Mouse (Mus musculus) A20 (cell line): ENCODE results near the gene Bbs9.

Source experiments
- DNase-seq: peaks from one replicate; pipeline ENCODE4 v3.0.0-alpha.2; 2011; ENCODE audit warnings: low read depth, low spot score

The Bbs9 gene

DNA sequence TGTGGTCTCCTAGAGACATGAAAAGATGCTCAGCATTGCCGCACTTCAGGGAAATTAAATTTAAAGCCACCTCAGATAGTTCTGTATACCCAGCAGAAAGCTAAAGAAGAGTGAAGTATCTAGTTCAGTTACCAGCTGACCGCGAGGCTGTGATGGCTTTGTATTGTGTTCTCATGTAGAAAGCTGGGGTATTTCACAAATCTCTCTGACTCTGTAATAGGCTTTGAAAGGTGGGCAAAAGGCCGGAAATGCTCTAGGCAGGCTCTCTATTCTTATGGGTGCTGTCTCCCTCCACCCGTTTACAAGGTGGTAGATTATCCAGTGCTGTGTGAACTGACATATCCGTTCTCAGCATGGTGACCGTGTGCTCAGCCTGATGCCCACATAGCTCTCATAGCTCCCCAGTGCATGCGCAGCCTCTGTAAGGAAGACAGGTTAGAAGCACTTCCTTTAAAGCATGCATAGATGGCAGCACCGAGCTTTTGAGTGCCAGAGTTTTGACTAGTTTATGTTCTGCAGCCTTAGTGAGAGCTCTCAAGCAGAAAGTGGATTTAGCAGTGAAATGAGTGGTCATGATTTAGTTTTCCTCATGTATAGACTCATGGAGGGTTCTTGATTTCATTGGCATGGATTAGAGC is 57.4 kb downstream of the Bbs9 start:
- peak; percentile 36 for DNase-seq

DNA sequence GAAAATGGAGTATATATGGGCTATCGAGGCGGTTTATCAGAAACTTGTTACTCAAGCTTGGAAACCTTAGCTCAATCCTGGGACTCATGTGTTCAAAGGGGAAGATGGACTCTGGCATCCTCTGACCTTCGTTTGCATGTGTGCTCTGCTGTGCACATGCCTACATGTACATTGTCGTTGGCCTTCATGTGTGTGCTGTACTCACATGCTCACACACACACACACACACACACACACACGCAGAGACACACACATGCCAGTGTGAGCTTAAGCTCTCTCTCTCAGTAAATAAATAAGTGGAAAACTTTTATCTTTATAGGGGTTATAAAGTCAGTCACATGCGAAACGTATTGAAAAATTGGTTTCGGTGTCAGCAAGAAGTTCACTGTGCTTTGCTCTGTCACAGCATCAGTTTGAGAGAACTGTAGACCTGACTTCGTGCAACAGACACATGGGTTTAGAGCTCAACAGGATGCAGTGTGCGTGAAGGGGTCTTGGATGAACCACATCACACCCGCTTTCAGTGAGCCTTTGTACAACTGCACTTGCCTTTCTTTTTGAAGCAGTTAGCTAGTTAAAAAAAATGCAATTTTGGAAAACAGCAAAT is 62.4 kb downstream of the Bbs9 start:
- DNase-seq: no peak

DNA sequence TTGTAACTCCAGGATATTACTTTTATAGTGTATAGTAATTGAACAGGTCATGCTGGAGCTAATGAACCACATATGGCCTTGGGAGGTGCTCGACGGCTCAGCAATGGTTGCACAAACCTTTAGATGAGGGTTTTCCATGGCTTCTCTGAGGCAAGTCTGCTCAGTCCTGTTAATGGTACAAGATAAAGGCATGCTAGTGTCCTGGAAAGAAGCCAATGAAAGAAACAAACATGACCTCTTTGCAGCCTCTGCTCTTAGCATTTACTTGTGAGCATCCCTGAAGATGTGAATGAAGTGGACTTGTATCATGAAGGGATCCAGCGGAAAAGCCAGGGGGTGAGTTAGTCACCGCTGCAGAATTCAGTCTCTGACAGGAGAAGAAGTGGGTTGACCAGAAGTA is 64.0 kb downstream of the Bbs9 start:
- DNase-seq: no peak

DNA sequence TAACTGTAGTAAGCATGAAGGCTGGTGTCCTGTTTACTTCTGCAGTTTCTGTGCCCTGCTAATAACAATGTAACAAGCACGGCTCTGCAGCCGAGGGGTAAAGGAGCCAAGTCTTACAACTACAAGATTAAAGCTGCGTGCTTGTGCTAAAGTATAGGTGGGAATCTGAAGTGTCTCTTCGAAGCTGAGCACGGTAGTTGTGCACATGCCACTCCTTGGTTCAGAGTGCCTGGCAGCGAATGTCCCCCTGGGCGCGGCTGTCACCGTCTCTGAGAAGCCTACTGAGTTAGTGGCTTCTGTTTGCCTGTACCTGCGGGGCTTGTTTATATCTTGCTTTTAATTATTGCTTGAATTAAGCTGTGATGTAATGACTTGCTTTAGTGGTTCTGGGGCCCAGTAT is 65.6 kb downstream of the Bbs9 start:
- DNase-seq: no peak

DNA sequence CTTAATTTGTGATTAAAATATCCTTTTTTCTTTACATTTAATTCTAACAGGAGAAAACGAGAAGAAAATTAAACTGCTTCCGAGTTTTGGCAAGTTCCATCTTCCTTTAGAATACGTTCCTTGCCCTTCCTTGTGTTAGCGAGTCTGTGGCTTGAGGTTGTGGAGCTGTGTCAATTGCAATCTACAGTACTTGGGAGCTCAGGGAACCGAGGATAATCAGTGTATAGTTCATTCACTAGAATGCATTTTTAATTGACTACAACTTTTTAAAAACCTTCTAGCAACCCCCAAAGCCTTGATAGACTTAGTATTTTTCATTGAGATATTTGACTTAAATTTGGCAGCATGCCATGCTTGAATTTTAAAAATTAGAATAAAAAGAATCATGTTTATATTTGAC is 68.0 kb downstream of the Bbs9 start:
- DNase-seq: no peak

DNA sequence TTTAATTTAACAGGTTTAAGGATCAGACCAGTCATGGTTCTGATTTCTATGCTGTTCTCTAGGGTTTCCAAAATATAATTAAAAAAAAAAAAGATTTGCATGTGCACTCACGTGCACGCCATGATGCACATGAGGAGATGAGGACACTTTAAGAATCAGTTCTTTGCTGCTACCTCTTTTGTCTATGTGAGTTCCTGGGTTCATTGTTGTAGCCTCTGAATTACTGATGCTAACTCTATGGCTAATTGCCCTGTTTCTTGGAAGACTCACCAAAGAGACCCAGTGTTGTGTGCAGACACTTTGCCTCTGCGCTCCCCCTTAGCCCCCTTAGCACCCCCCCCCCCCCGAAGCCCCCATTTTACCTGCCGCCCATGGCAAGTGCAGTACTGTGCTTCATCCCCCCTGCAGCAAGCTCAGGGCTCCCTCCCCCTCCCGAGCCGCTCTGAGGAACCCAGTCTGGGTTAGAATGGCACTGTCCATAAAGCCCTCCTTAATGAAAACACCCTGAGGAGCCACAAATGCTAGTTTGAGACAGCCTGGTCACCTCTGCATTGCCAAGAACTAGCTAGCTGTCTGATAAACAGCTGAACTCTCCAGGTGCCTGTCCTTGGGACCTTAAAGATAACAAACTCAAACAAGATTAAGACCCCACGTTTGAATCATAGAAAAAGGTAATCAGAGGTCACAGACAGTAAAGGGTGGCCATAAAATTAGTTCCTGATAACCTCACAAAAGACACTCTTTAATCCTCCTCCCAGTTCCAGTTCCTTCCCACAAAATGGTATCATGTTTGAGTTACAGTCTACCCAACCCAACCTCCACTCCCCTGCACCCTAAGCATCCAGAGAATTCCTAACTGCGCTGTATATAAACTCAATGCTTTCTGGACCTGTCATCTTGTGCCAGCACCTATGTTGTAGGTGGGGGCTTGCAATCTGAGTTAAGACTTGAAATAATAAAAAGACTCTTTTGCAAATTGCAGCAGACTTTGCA is 69.1 kb downstream of the Bbs9 start:
- no peak for DNase-seq

DNA sequence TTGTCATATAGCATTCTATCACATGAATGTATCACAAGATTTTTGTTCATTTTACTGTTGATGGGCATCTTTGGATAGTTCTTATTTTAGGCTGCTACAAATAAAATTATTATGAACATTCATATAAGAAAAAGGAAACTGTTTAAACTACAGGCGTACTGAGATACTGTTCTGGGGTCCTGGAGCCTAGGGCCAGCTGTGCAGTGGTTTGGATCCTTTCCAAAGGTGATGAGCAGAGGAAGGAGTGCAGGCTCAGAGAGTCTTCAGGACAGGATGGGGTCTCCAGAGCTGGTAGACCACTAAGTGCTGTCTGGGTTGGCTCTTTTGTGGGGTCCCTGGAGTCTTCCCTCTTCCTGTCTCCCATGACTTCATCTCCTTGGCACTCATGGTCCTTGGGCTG is 75.8 kb downstream of the Bbs9 start:
- DNase-seq: no peak

DNA sequence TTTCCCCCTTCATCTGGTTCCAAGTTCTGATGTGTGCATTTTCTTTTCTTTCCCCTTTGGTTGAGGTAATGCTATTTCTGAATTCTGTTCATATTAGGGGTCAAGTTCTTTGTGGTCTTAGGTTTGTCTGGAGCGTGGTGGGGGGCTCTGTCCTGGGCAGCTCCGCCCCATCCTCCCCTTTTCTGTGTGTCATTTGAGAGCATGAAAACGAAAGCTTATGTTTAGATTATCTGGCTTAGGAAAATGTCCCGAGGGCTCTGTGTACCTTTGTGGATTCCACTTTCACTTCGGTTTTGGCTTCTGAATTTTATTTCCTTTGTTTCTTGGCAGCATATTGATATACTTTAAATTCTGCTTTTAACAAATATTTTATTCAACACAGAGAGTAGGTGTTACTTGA is 80.6 kb downstream of the Bbs9 start:
- no peak for DNase-seq

DNA sequence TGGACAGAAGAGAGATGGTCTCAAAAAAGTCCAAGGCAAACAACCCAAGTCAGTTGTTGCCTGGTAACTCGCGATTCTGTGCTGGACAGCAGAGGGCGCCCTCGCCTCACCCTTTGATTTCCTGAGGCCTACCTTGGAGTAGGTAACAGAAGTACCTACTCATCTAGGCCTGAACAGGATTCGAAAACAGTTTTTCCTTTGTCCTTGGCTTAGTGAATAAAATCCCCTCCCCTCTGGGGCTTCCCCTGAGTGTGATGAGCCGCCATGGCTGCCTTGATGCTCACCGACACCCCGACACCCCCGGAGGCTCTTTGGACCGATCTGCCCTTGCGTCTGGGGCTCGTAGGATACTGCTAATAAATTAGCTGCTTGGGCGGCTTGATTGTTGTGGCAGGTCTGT is 82.0 kb downstream of the Bbs9 start:
- peak; percentile 55 for DNase-seq

DNA sequence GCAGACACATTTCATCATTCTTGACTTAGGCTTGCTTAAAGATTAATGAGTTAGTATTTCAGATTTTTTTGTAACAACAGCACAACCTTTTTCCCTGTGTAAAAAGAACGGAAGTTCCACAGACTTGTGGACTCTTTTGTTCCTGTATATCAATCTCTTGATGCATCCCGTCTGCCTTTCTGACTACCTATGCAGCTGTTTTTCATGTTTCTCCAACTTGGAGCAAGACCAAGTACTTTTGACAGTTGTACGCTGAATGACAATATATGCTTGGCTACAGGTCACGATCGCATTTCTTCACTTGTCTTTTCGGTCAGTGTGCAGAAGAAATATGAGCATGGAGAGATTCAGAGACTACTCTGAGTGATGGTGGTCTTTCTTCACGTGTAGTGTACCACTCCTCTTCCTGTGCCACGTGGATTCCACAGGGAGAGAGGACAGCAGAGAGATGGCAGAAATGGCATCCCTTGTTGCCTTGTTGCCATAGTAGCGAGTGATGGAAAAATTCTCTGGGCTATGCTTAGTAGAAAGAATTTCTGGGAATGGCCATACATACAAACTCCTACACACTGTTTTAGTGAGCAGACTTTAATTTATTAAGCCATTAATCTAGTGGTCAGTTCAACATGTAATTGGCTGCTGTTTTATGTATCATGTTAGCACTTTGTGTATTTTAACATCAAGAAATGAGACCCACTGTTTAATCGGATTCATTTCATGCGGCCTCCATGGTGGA is 88.3 kb downstream of the Bbs9 start:
- DNase-seq: no peak

DNA sequence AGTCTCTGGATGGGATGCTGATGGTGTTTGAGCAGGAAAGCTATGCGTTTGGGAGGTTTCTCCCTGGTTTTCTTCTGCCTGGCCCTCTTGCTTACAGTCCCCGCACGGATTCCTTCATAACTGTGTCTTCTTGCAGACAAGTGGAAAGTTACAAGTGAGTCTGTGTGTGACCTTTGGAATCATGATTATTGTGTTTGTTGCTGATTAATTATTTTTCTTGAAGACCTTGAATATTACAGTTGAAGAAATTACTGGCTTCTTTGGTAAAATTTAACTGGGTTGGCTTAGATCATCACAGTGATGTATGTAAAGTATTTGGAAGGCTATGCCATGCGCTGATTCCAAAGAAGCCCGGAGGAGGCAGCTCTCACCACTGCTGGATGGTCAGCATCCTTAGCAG is 92.2 kb downstream of the Bbs9 start:
- DNase-seq: no peak

DNA sequence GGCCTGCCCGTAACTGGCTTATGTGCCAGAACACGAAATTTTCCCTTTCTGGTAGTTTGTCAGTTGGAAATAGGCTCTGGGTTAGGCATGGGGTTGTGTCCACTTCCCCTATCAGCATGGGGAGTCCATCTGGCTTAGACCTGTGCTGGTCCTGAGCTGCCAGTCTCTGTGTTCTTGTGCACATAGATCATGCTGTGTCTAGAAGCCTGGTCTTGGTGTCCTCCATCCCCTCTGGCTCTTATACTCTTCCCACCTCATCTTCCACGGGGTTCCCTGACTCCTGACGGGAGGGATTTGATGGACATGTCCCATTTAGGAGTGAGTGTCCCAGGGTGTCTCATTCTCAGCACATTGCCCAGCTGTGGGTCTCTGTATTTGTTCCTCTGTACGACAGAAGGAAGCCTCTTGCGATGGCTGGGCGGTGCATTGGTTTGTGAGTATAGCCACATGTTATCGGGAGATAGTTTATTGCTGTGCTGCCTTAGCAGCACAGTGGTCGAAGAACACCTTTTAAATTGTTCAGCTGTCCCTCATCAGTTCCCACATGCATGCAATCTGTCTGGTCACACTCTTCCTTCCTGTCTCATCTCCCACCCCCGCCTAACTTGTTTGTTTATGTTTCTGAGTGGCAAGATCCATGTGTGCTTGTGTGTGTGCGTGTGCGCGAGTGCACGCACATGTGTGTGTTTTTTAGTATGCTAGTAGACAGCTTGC is 101.1 kb downstream of the Bbs9 start:
- DNase-seq: no peak

DNA sequence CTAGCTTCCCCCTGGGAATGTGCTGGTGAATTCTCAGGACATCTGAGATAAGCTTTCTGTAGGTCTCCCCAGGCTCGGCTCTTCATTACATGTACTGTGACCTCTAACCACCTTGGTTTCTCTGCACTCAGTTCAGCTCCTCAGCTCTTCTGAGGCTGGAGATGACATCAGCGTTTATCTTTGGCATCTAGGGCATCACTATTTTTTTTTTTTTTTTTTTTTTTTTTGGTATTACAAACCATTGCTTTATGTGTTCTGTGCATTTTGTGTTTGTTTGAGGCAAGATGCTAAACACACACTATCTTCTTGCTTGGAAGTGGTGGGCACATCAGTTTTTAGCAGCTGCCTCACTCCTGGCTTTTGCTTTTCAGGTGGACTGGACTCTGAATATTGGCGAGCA is 102.8 kb downstream of the Bbs9 start:
- no peak for DNase-seq

DNA sequence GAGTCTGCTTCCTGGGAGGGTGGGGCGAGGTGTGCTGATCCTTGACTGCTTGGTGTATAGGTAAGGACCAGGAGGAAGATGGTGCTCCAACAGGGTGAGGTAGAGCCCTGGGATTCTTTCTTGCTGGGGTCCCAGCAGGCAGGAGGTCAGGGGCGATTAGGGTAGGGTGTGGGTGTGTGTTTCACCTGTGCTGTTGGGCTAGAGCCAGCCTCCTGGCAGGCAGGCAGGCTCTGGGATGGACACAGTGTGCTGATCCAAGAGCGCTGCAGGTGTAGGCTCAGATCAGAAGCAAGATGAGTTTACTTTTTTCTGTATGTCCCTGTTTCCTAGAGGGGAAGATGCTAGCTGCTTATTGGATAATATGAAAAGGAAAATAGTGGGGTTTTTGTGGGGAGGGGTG is 108.7 kb downstream of the Bbs9 start:
- no peak for DNase-seq

DNA sequence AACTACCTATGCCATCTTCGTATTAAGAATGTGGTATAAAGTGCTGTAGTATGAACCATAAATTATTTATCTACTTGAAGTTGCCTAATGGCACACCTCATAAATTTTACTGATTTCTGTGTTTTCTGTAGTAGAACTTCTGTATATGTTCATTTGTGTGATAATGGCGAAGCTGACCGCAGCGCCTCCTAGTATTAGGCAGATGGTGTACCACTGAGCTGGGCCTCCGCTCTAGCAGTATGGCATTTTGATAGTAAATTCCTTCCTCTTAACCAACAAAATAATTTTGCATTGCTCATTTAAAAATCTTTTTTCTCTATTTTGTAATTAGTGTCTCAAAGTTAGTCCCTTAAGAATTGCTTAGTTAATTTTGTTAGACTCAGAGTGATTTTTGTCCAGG is 117.5 kb downstream of the Bbs9 start:
- DNase-seq: no peak

DNA sequence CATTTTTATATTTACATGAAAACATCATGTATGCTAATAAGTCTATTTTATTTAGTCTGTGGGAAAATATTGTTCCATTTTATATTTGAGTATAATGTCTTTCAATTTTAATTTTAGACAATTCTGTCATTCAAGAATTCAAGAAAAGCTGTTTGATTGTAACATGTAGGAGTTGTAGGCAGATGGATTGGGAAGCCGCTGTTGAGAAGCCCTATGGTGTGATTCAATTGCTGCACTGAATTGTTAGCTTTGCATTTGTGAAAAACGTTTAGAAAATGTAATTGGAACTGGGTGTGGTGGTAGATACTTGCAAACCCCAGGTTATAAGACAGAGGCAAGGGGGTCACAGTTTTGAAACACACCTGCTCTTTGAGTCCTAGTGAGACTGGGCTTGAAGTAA is 121.1 kb downstream of the Bbs9 start:
- DNase-seq: no peak

DNA sequence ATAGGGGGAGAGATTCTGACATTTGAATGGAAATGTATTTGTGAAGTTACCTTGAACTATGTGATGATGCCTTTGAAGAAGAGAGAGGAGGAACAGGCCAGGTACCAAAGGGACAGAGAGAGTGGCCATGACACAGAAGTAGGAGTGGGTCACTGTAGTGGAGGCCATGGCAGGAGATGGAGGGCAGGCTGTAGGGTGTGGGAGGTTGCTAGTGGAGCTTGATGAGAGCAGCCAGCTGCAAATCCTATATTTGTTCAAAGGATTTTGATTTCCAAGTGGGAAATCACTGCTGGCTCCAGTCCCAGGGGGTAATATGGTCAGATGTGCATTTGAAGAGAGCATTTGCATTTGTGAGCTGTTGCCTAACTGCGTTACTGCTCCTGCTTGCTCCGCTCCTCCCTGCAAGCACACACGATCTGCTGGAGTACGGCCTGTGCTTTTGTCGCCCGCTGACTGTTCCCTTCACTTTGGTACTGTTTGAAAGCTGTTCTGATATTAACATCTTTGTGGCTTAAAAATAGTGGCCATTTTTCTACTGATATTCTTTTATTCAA is 137.8 kb downstream of the Bbs9 start:
- DNase-seq: no peak

DNA sequence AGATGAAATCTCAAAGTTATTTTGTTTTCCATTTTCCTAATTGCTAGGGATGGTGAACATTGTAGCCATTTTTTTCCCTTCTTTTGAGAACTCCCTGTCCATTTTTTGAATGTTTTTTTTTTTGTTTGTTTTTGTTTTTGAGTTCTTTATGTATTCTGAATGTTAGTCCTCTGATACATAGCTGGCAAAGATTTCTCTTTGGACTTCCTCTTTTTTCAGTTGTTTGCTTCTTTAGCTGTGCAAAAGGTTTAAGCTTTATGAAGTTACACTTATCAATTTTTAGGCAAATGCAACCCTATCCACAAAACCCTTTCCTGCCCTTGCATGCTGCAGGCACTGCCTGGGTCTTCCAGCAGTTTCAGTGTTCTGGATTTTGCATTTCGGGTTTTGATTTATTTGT is 143.7 kb downstream of the Bbs9 start:
- no peak for DNase-seq

DNA sequence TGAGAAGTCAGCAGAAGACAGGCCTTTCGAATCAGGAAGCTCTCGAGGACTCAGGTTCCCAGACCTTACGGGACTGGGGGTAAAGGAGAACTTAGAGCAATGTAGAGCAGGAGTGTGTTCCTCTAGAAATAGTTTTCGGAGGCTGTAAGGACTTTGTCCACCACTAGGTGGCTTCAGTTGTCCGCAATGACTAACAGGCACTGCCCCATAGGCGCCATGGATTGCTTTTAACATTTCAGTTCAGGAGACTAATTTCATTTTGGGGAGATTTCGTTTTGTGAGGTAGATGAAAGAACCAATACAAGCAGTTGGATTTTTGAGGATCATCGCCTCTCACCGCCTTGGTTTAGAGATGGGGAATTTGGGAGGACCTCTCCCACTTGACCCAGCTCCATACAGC is 149.5 kb downstream of the Bbs9 start:
- DNase-seq: peak; percentile 52

DNA sequence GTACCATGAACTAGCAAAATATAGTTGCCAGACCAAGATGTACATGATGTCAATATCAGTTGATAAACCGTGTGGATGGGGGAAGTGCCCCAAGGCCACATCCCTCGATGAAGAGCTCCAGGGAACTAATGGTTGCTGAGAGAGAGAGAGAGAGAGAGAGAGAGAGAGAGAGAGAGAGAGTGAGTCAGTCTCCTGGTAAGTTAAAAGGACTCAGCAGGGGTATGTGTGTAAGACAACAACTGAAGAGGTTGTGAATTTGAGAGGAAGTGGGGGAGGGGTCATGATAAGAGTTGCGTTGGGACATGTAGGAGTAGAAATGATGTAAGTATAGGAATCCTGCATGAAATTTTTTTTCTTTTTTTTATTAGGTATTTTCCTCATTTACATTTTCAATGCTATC is 150.5 kb downstream of the Bbs9 start:
- DNase-seq: no peak

DNA sequence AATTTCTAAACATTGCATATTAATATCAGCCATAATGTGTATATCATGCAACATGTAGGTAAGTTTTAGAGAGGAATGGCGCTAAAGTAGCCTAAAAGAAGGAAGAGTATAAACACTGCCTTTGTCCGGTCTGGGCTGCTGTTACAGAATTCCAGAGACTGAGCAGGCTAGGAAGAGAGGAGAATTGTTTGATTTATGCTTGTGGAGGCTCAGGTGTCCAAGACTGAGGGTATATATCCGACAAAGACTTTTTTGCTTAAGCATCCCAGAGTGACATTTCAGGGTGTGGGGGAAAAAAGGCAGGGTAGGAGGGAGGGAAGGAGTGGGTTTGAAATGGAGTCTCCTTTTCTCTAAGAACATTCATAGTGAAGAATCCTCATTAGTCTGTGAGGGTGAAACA is 152.4 kb downstream of the Bbs9 start:
- no peak for DNase-seq
